Mouse (Mus musculus): Measurements from ENCODE around the gene Srebf2. TPM values are rescaled to one million over a fixed set of nuclear protein-coding genes. Genes with fewer than 3 reads are reported as not detected.
A peak's percentile ranks its signal among the peaks of the same experiment; 100 is the strongest.

The Srebf2 gene
- total RNA-seq, 1 experiment from 2014 or later: 64.0 TPM

GRCm38 (mm10) chr15:82151176-82151575, 4.2 kb downstream of the Srebf2 start:
- no peak for ATAC-seq (replicated peaks in 1 of 2; ENCODE audit: insufficient read depth in 1 of 2, low FRiP score in 2 of 2, low TSS enrichment in 1 of 2, low read depth in 1 of 2, poor library complexity in 2 of 2, severe bottlenecking in 2 of 2)

- 0 out of 4 replicates have a peak, but pooled peaks of 1 of the 2 experiments have one; percentile 30 for ATAC-seq (replicated peaks in 1 of 2; ENCODE audit: insufficient read depth in 1 of 2, low FRiP score in 2 of 2, low TSS enrichment in 1 of 2, low read depth in 1 of 2, poor library complexity in 2 of 2, severe bottlenecking in 2 of 2)
These were observed 5.0 kb downstream of the Srebf2 start for GRCm38 (mm10) chr15:82152022-82152421.

GRCm38 (mm10) chr15:82152435-82152834, 5.5 kb downstream of the Srebf2 start:
- ATAC-seq (replicated peaks in 1 of 2; ENCODE audit: insufficient read depth in 1 of 2, low FRiP score in 2 of 2, low TSS enrichment in 1 of 2, low read depth in 1 of 2, poor library complexity in 2 of 2, severe bottlenecking in 2 of 2): no peak

GRCm38 (mm10) chr15:82156298-82156697, 9.3 kb downstream of the Srebf2 start:
- ATAC-seq (replicated peaks in 1 of 2; ENCODE audit: insufficient read depth in 1 of 2, low FRiP score in 2 of 2, low TSS enrichment in 1 of 2, low read depth in 1 of 2, poor library complexity in 2 of 2, severe bottlenecking in 2 of 2): no peak

GRCm38 (mm10) chr15:82156902-82157301, 9.9 kb downstream of the Srebf2 start:
- peak; percentile 85 to 88 for ATAC-seq (replicated peaks in 1 of 2; ENCODE audit: insufficient read depth in 1 of 2, low FRiP score in 2 of 2, low TSS enrichment in 1 of 2, low read depth in 1 of 2, poor library complexity in 2 of 2, severe bottlenecking in 2 of 2)

- ATAC-seq (replicated peaks in 1 of 2; ENCODE audit: insufficient read depth in 1 of 2, low FRiP score in 2 of 2, low TSS enrichment in 1 of 2, low read depth in 1 of 2, poor library complexity in 2 of 2, severe bottlenecking in 2 of 2): no peak
These were observed 11.5 kb downstream of the Srebf2 start for GRCm38 (mm10) chr15:82158243-82159035.

GRCm38 (mm10) chr15:82159471-82159870, 12.5 kb downstream of the Srebf2 start:
- no peak for ATAC-seq (replicated peaks in 1 of 2; ENCODE audit: insufficient read depth in 1 of 2, low FRiP score in 2 of 2, low TSS enrichment in 1 of 2, low read depth in 1 of 2, poor library complexity in 2 of 2, severe bottlenecking in 2 of 2)

- ATAC-seq (replicated peaks in 1 of 2; ENCODE audit: insufficient read depth in 1 of 2, low FRiP score in 2 of 2, low TSS enrichment in 1 of 2, low read depth in 1 of 2, poor library complexity in 2 of 2, severe bottlenecking in 2 of 2): no peak
These were observed 14.0 kb downstream of the Srebf2 start for GRCm38 (mm10) chr15:82160731-82161640.

- ATAC-seq (replicated peaks in 1 of 2; ENCODE audit: insufficient read depth in 1 of 2, low FRiP score in 2 of 2, low TSS enrichment in 1 of 2, low read depth in 1 of 2, poor library complexity in 2 of 2, severe bottlenecking in 2 of 2): no peak
These were observed 15.1 kb downstream of the Srebf2 start for GRCm38 (mm10) chr15:82161965-82162600.

- peak in 1 of 2 experiments; percentile 25; a peak in 1 of 4 replicates for ATAC-seq (replicated peaks in 1 of 2; ENCODE audit: insufficient read depth in 1 of 2, low FRiP score in 2 of 2, low TSS enrichment in 1 of 2, low read depth in 1 of 2, poor library complexity in 2 of 2, severe bottlenecking in 2 of 2)
These were observed 16.5 kb downstream of the Srebf2 start for GRCm38 (mm10) chr15:82163356-82164060.

- no peak for ATAC-seq (replicated peaks in 1 of 2; ENCODE audit: insufficient read depth in 1 of 2, low FRiP score in 2 of 2, low TSS enrichment in 1 of 2, low read depth in 1 of 2, poor library complexity in 2 of 2, severe bottlenecking in 2 of 2)
These were observed 17.0 kb downstream of the Srebf2 start for GRCm38 (mm10) chr15:82164061-82164399.

- no peak for ATAC-seq (replicated peaks in 1 of 2; ENCODE audit: insufficient read depth in 1 of 2, low FRiP score in 2 of 2, low TSS enrichment in 1 of 2, low read depth in 1 of 2, poor library complexity in 2 of 2, severe bottlenecking in 2 of 2)
These were observed 17.5 kb downstream of the Srebf2 start for GRCm38 (mm10) chr15:82164496-82164895.

- peak; percentile 38 to 56; a peak in 1 of 4 replicates for ATAC-seq (replicated peaks in 1 of 2; ENCODE audit: insufficient read depth in 1 of 2, low FRiP score in 2 of 2, low TSS enrichment in 1 of 2, low read depth in 1 of 2, poor library complexity in 2 of 2, severe bottlenecking in 2 of 2)
These were observed 18.6 kb downstream of the Srebf2 start for GRCm38 (mm10) chr15:82165332-82166239.

- ATAC-seq (replicated peaks in 1 of 2; ENCODE audit: insufficient read depth in 1 of 2, low FRiP score in 2 of 2, low TSS enrichment in 1 of 2, low read depth in 1 of 2, poor library complexity in 2 of 2, severe bottlenecking in 2 of 2): 0 out of 4 replicates have a peak, but pooled peaks of 1 of the 2 experiments have one; percentile 16
These were observed 19.5 kb downstream of the Srebf2 start for GRCm38 (mm10) chr15:82166240-82167100.
